Mouse (Mus musculus): ENCODE measurements around the gene Fxn.
"Not testable (repeated sequence)": the region's sequence is repeated elsewhere in the genome, so short reads cannot be mapped to it uniquely, and the experiment has no call there.

The Fxn gene

GRCm38 (mm10) chr19:24232356-24232755 is 48.0 kb downstream of the Fxn start:
- DNase-seq: not testable (repeated sequence)

GRCm38 (mm10) chr19:24225305-24225696 is 55.1 kb downstream of the Fxn start:
- no peak for DNase-seq

- DNase-seq: peak; percentile 28
Measured at GRCm38 (mm10) chr19:24224500-24225304, 55.7 kb downstream of the Fxn start, which contains the start of gene Tjp2. TSS of gene Tjp2 (minus strand) at chr19:24225030.

GRCm38 (mm10) chr19:24223851-24224251 is 56.6 kb downstream of the Fxn start:
- no peak for DNase-seq

GRCm38 (mm10) chr19:24221455-24221854 is 59.0 kb downstream of the Fxn start:
- no peak for DNase-seq

- no peak for DNase-seq
Measured at GRCm38 (mm10) chr19:24220795-24221445, 59.5 kb downstream of the Fxn start.

- DNase-seq: no peak
Measured at GRCm38 (mm10) chr19:24219011-24219410, 61.4 kb downstream of the Fxn start.

GRCm38 (mm10) chr19:24218291-24218690 is 62.1 kb downstream of the Fxn start:
- no peak for DNase-seq

GRCm38 (mm10) chr19:24217851-24218250 is 62.6 kb downstream of the Fxn start:
- no peak for DNase-seq

GRCm38 (mm10) chr19:24216771-24217170 is 63.6 kb downstream of the Fxn start:
- no peak for DNase-seq

- DNase-seq: no peak
Measured at GRCm38 (mm10) chr19:24214939-24215338, 65.5 kb downstream of the Fxn start.

- no peak for DNase-seq
Measured at GRCm38 (mm10) chr19:24213299-24213698, 67.1 kb downstream of the Fxn start.

- DNase-seq: no peak
Measured at GRCm38 (mm10) chr19:24212552-24213249, 67.7 kb downstream of the Fxn start.

Measured in right cerebral cortex, postnatal 4 days (tissue).